In genomic region chr7:37768310-37768940, GRCm38 (mm10) we compare ENCODE assay signal across 8 mouse cellular contexts. TPM values are rescaled to one million over a fixed set of nuclear protein-coding genes. Genes with fewer than 3 reads are reported as not detected.
DNase-seq lines count a peak whose midpoint lies in the region; ATAC-seq and TF ChIP-seq lines count a peak whose summit lies in the region.

No protein-coding gene starts in this region.

- ATAC-seq in heart, postnatal 0 days (ENCODE audit: insufficient read depth, low read depth): no peak
- no peak for ATAC-seq in embryonic facial prominence, embryonic 13.5 days (ENCODE audit: insufficient number of reproducible peaks, insufficient read depth, low FRiP score, low TSS enrichment, low read depth)
- ATAC-seq in intestine, embryonic 14.5 days (replicated peaks; ENCODE audit: low FRiP score, low TSS enrichment, low read depth): no peak
- no peak for ATAC-seq in neural tube, embryonic 13.5 days (ENCODE audit: low read depth)

- no peak for DNase-seq in heart, postnatal 0 days (ENCODE audit: low spot score)
- no peak for DNase-seq in heart, postnatal 36 days
- DNase-seq in intestine, embryonic 14.5 days (ENCODE audit: low spot score): peak; percentile 66
- DNase-seq in thymus, adult 18-20 months: no peak
- no peak for DNase-seq in c-Kit-positive CD71-positive TER-119-positive erythroid progenitor cells, embryonic 14.5 days (ENCODE audit: low spot score)
- no peak for DNase-seq in cerebellum, adult 9-11 months

- H3K27me3 ChIP-seq in heart, postnatal 0 days (ENCODE audit: control insufficient read depth, insufficient read depth, low read length): peaks cover 55% of the 10 kb centered on the region
- peaks cover 91% of the 10 kb centered on the region for H3K27me3 ChIP-seq in embryonic facial prominence, embryonic 13.5 days
- H3K27me3 ChIP-seq in intestine, embryonic 14.5 days (replicated peaks; ENCODE audit: control insufficient read depth, insufficient read depth, low read length): peaks cover 69% of the 10 kb centered on the region
- H3K27me3 ChIP-seq in neural tube, embryonic 13.5 days: no peaks in the 10 kb centered on the region

- intact Hi-C loops in heart, postnatal 36 days (cut with DNase I): loop anchor here (5.0 kb wide), 2 partner anchors 86 to 146 kb away; no protein-coding TSS in a partner anchor

- peak overlapping the region; percentile 94 for H3K4me2 ChIP-seq in heart, postnatal 0 days (ENCODE audit: low read depth, low read length)
- H3K4me2 ChIP-seq in embryonic facial prominence, embryonic 13.5 days: peak overlapping the region; percentile 97
- H3K4me2 ChIP-seq in intestine, embryonic 14.5 days (ENCODE audit: low read length): peak overlapping the region; percentile 99
- H3K4me2 ChIP-seq in neural tube, embryonic 13.5 days: peak overlapping the region; percentile 86

- TF ChIP-seq CTCF in heart, postnatal 0 days (IDR thresholded peaks at IDR 0.05; ENCODE audit: low read depth): no peak

- H3K27ac ChIP-seq in heart, postnatal 0 days (ENCODE audit: low read depth): no peak overlapping the region
- H3K27ac ChIP-seq in embryonic facial prominence, embryonic 13.5 days: no peak overlapping the region
- no peak overlapping the region for H3K27ac ChIP-seq in intestine, embryonic 14.5 days (ENCODE audit: low read depth)
- H3K27ac ChIP-seq in neural tube, embryonic 13.5 days (replicated peaks): peak overlapping the region; percentile 95

- H3K4me3 ChIP-seq in heart, postnatal 0 days (ENCODE audit: low read depth, low read length): peak overlapping the region; percentile 63
- H3K4me3 ChIP-seq in embryonic facial prominence, embryonic 13.5 days: peak overlapping the region; percentile 54
- H3K4me3 ChIP-seq in intestine, embryonic 14.5 days (ENCODE audit: low read depth, low read length): peak overlapping the region; percentile 52
- H3K4me3 ChIP-seq in neural tube, embryonic 13.5 days: peak overlapping the region; percentile 60

- no peaks in the 10 kb centered on the region for H3K9me3 ChIP-seq in heart, postnatal 0 days (replicated peaks; ENCODE audit: control insufficient read depth, low read length)
- H3K9me3 ChIP-seq in embryonic facial prominence, embryonic 13.5 days: no peaks in the 10 kb centered on the region
- no peaks in the 10 kb centered on the region for H3K9me3 ChIP-seq in intestine, embryonic 14.5 days (ENCODE audit: control insufficient read depth, low read length)
- no peaks in the 10 kb centered on the region for H3K9me3 ChIP-seq in neural tube, embryonic 13.5 days

- H3K36me3 ChIP-seq in heart, postnatal 0 days (replicated peaks; ENCODE audit: control insufficient read depth, insufficient read depth, low read length): no peaks in the 10 kb centered on the region
- no peaks in the 10 kb centered on the region for H3K36me3 ChIP-seq in embryonic facial prominence, embryonic 13.5 days
- H3K36me3 ChIP-seq in intestine, embryonic 14.5 days (ENCODE audit: control insufficient read depth, insufficient read depth, low read length): no peaks in the 10 kb centered on the region
- no peaks in the 10 kb centered on the region for H3K36me3 ChIP-seq in neural tube, embryonic 13.5 days

- H3K4me1 ChIP-seq in heart, postnatal 0 days (ENCODE audit: control insufficient read depth, insufficient read depth): peaks cover 3% of the 10 kb centered on the region; the same call in 1 of the 2 replicates
- H3K4me1 ChIP-seq in embryonic facial prominence, embryonic 13.5 days: peaks cover 38% of the 10 kb centered on the region
- peaks cover 15% of the 10 kb centered on the region for H3K4me1 ChIP-seq in intestine, embryonic 14.5 days (replicated peaks; ENCODE audit: control insufficient read depth, insufficient read depth, low read length)
- H3K4me1 ChIP-seq in neural tube, embryonic 13.5 days (replicated peaks): peaks cover 64% of the 10 kb centered on the region

- H3K9ac ChIP-seq in heart, postnatal 0 days (replicated peaks; ENCODE audit: low read depth, low read length): no peak overlapping the region
- peak overlapping the region; percentile 71 for H3K9ac ChIP-seq in embryonic facial prominence, embryonic 13.5 days
- H3K9ac ChIP-seq in intestine, embryonic 14.5 days (ENCODE audit: low read length): no peak overlapping the region
- peak overlapping the region; percentile 82 for H3K9ac ChIP-seq in neural tube, embryonic 13.5 days

- 14% methylated on average over 10 of the region's 10 CpGs for WGBS in heart, postnatal 0 days
- 9% methylated on average over 10 of the region's 10 CpGs for WGBS in embryonic facial prominence, embryonic 13.5 days
- WGBS in intestine, embryonic 14.5 days: 11% methylated on average over 10 of the region's 10 CpGs
- WGBS in neural tube, embryonic 13.5 days: 5% methylated on average over 10 of the region's 10 CpGs

- TF ChIP-seq EP300 in heart, postnatal 0 days (IDR thresholded peaks at IDR 0.05; ENCODE audit: low read depth): no peak

RNA-seq across cellular contexts. Expression of gene Zfp536, which starts 5.0 kb away (rescaled TPM):
- 9.7 and 16.4 TPM in 2 replicates for total RNA-seq in heart, postnatal 0 days (2014; rRNA removed; ENCODE audit: low replicate concordance)
- polyA plus RNA-seq in heart, postnatal 0 days (2015; fragmentation: Nextera tagmentation; extraction: Ambion mirVana): 3.2 and 3.3 TPM in 2 replicates
- total RNA-seq in heart, postnatal 36 days (2021): 1 to 10 TPM; 5.7 to 8.2 TPM
- polyA plus RNA-seq in embryonic facial prominence, embryonic 13.5 days (2015; fragmentation: Nextera tagmentation; extraction: Ambion mirVana): 5.9 and 7.1 TPM in 2 replicates
- polyA plus RNA-seq in intestine, embryonic 14.5 days (2014; fragmentation: Nextera tagmentation; extraction: Ambion mirVana): 11.5 and 14.4 TPM in 2 replicates
- polyA plus RNA-seq in neural tube, embryonic 13.5 days (2015; fragmentation: Nextera tagmentation; extraction: Ambion mirVana): 51.7 and 52.5 TPM in 2 replicates

Comparison
In these comparisons a context has a peak if more than half of its experiments do, and no peak if none do; other contexts are left out.
1. H3K9ac ChIP-seq: peak in embryonic facial prominence, embryonic 13.5 days (single experiment) and neural tube, embryonic 13.5 days (single experiment); none in heart, postnatal 0 days (single experiment) and intestine, embryonic 14.5 days (single experiment).
2. Peak in every context shown above with its lines, with median percentiles within 50 percentile points of each other: H3K4me2 ChIP-seq and H3K4me3 ChIP-seq.